Mouse (Mus musculus): ENCODE measurements at regions not wholly inside any gene's neighbourhood (a gene's known extent, or its start where the extent isn't known, plus 50 kb on each side); places are given as distances from the start of the nearest gene placed in this dataset.
A peak's percentile ranks its signal among the peaks of the same experiment; 100 is the strongest.

DNA sequence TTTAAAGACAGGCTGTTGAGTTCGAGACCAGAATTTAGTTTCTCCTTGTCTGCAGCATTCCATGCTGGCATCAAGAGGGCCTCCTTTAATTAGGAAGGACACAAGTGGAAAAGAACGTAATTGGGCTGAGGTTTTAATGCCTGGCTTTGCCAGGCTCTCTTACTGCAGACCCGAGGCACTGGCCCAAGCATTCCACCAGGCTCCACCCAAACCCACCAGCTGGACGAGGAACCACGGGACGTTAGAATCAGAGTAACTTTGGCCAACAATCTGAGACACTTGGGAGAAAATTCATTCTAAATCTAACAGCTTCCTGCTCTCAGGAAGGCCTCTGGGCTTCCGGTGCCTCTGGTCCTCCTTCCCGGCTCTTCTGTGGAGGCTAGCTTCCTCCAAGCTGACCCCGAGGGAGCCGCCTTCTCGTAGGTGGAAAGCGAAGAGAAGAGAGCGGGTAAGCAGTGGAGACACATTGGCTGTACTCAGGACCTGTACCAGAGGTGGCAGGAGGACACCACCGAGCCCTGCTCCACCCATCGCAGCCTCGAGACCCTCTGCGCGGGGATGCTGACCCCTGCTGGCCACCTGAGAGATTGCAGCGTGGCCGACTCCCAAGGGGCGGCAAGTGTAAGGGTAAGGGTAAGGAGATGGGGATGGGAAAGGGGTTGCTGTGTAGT is 105.5 kb downstream of the Tmem17 start:
- DNase-seq (ENCODE audit: low spot score in 2 of 2) = peak; percentile 55 to 89

GRCm38 (mm10) chr11:22620912-22621705 is 109.2 kb downstream of the Tmem17 start:
- no peak for DNase-seq (ENCODE audit: low spot score in 2 of 2)

GRCm38 (mm10) chr11:22621868-22622267 is 110.0 kb downstream of the Tmem17 start:
- no peak for DNase-seq (ENCODE audit: low spot score in 2 of 2)

GRCm38 (mm10) chr11:22622496-22622997 is 110.7 kb downstream of the Tmem17 start:
- no peak for DNase-seq (ENCODE audit: low spot score in 2 of 2)

GRCm38 (mm10) chr11:22626407-22626806 is 114.5 kb downstream of the Tmem17 start:
- no peak for DNase-seq (ENCODE audit: low spot score in 2 of 2)

DNA sequence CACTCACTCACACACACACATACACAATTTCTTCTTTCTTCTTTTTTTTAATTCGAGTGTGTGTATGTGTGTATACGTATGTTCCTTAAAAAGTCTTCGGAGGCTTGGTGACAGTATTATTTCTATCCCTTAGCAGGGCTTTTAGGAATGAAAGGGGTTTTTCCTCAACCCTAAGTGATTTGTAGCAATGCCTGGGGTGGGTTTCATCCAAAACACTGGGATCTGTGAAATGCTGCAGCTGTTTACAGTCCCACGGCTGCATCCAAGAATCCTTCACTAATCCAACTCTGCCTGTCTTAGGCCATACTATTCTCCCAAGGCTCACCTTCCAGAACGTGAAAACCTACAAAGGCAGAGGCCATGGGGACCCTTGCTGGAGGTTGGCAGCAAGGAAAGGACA is 116.6 kb downstream of the Tmem17 start:
- DNase-seq (ENCODE audit: low spot score in 2 of 2) = no peak

- no peak for DNase-seq (ENCODE audit: low spot score in 2 of 2)
Observed at GRCm38 (mm10) chr11:22628979-22629378, 117.1 kb downstream of the Tmem17 start.

DNA sequence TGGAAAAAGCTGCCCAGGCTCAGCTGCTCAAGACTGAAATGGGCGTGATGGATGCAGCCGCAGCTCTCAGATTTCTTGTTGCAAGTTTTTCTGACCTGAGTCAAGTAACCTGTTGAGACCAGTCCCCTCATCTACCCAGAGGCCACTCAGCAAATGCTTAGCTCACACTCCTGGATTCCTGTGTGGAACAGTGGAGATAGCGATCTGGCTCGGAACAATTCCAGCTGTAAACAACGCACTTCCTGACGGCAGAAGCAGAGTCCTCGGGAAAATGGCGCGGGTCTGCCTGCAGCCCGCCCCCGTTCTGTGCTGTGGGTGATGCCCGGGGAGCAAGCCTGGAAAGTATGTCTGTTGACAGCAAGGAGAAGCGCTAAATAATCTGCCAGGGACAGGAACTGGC is 117.7 kb downstream of the Tmem17 start:
- DNase-seq (ENCODE audit: low spot score in 2 of 2) = no peak

DNA sequence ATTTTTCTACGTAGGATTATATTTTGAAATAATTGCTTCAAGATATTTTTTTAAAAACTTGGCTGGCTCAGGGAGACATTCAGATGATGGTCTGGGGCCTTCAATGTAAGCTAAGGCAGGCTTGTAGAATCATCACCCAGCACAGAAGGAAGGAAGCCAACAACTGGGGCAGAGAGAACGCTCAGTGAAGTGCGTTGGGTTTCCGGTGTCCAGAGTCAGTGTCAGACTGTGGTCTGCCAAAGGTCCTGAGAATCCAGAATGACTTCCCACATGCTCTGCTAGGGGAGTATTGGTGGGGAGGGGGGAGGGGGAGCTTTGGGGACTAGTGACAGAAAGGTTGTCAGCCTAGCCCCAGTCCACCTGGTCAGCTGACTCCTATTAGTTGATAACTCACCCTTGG is 118.1 kb downstream of the Tmem17 start:
- DNase-seq (ENCODE audit: low spot score in 2 of 2) = no peak

GRCm38 (mm10) chr11:22630982-22631381 is 119.1 kb downstream of the Tmem17 start:
- DNase-seq (ENCODE audit: low spot score in 2 of 2) = no peak

DNA sequence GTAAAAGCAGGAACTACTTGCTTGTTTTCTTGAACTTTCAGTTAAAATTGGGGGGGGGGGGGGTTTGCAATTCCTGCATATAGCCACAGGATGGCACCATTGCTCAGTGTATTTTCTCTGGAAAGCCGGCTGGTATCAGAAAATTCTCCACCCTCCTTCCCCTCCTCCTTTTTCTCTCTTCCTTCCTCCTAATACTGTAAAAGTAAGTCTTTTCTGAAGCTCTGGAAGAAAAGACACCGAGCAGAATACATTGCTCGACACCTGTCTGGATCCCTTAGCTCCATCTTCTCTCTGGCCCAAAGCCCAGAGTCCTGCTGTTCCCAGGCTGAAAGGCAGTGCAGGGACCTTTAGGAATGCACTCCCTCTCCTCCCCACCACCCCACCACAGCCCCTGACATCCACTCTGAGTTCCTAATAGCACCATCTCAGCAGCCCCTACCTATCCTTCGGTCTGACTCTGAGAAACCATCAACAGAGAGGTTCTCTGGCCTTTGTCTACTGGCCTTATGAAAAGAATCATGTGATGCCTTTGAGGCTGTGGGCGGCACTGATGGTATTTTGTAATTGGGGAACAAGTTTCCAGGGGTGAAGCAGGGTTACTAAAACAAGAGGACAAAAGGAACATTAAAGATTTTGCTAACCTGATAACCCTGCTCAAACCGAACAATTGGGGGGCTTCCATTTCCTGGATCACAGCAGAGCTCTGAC is 119.9 kb downstream of the Tmem17 start:
- no peak for DNase-seq (ENCODE audit: low spot score in 2 of 2)

GRCm38 (mm10) chr11:22632314-22632700 is 120.4 kb downstream of the Tmem17 start:
- no peak for DNase-seq (ENCODE audit: low spot score in 2 of 2)

DNA sequence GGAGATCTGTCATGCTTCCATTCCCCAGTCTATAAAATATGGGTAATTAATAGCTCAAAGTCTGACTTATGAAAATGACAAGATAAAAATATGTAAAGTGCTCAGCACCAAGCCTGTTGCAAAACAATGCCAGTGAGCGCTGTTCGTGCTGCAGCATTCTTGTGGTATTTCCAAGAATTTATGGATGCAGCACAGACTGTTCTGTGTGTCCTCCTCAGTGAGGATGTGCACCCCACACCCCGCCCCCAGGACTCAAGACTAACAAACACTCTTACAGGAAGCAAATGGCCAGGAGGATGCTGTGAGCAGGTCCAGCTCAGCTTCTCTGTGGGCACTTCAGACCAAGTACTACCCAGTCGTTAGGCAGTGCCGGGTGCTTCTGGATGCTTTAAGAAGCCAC is 121.1 kb downstream of the Tmem17 start:
- DNase-seq (ENCODE audit: low spot score in 2 of 2) = peak in 1 of 2 experiments; percentile 40

GRCm38 (mm10) chr11:22633961-22634360 is 122.1 kb downstream of the Tmem17 start:
- no peak for DNase-seq (ENCODE audit: low spot score in 2 of 2)

GRCm38 (mm10) chr11:22635021-22635420 is 123.1 kb downstream of the Tmem17 start:
- no peak for DNase-seq (ENCODE audit: low spot score in 2 of 2)

GRCm38 (mm10) chr11:22636321-22636720 is 124.4 kb downstream of the Tmem17 start:
- no peak for DNase-seq (ENCODE audit: low spot score in 2 of 2)

DNA sequence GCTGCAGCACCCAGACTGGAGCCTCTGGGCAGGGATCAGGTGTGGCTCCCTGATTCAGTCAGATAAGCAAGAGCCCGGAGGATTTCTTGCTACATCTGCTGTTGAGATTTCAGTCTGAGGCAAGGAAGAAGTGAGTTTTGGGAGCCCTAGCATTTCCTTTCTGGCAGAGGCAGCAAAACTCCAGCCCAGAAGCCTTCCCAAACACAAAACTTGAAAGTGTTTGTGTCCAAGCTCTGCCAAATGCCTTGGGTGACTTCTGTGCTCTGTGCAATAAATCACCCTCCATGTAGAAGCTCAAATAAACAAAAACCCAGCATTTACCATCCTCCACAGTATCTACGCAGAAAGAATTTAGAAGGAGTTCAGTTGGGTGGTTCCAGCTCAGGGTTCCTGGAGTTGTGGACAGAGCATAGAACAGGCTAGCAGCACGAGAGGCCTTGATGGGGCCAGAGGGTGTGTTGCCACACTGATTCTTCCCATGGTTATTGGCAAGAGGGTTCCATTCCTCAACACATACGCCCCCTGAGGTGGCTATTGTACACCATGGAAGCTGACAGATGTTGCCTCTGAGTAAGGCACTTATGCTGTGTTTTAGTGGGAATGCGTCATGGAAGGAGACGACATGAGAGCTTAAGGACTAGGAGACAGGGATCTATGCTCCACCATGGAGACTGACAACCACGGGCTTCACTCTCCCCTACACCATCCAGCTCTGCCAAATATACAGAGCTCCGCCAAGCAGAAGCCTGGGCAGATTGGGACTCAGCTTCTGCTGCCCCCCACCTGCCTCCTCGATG is 125.1 kb downstream of the Tmem17 start:
- no peak for DNase-seq (ENCODE audit: low spot score in 2 of 2)

DNA sequence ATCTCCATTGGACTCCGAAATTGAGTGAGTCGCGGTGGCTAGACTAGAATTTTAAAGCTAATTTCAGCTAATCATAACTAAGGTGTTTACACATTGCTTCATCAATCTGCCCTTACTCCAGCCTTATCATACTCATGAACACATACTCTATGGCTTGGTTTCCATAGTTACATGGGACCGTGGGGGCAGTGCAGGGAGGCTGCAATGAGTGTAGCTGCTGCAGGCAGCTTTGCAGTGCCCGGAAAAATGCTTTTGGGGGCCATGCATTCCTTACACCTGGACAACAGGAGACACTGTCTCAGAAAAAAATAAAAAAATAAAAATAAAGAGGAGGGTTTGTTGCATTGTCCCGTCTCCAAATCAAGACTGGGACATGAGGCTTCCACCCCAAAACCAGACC is 126.3 kb downstream of the Tmem17 start:
- no peak for DNase-seq (ENCODE audit: low spot score in 2 of 2)

- DNase-seq (ENCODE audit: low spot score in 2 of 2) = no peak
Observed at GRCm38 (mm10) chr11:22638700-22639099, 126.8 kb downstream of the Tmem17 start.

DNA sequence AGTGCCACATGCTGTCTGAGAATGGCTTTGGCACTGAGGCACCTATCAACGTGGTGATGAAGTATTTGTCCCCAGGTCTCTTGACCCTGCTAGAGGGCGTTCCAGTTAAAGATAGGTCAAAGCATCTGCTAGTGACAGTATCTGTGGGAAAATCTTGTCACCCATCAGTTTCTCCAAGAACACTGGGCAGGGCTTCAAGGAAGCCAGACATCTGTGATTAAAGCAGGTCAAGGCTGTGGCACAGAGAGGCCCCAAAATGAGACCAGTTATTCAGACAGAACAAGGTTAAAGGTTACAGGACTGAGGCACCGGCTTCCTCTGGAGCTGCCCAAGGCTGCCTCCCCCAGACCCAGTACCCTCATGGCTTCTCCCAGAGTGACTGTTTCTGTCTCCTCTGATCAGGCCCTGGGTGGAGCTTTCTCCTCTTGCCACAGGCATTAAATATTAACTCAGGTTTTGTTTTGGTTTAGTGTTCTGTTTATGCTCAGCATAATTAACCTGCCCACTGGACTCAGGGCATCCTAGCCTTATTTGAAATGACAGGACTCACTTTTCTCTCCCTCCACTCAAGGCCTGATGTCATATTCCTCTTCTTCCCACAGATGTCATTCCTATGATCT is 128.6 kb downstream of the Tmem17 start:
- no peak for DNase-seq (ENCODE audit: low spot score in 2 of 2)

- no peak for DNase-seq (ENCODE audit: low spot score in 2 of 2)
Observed at GRCm38 (mm10) chr11:22641450-22641849, 129.6 kb downstream of the Tmem17 start.

Measured in left cerebral cortex, adult 8-10 months (tissue).